Mouse (Mus musculus) small intestine, adult 2 months (tissue): Measurements from ENCODE around the gene Gm20388.

ENCODE experiments used
- CTCF ChIP-seq: fragments of 200-500 bp; IDR thresholded peaks from 2 replicates; pipeline ENCODE4 v1.5.1; 2012; ENCODE audit warnings: low read depth, mild to moderate bottlenecking, control low read depth, inconsistent platforms, low read length, moderate library complexity, mixed read lengths; ENCODE audit not compliant: insufficient replicate concordance, insufficient read length; ENCODE audit errors: extremely low read depth
- POLR2A ChIP-seq: fragments of 200-500 bp; IDR thresholded peaks from 2 replicates; pipeline ENCODE4 v1.6.1; 2012; ENCODE audit warnings: low read depth, mild to moderate bottlenecking, control low read depth, inconsistent platforms, low read length, moderate library complexity

- TF ChIP-seq CTCF, result no peak
- TF ChIP-seq POLR2A, result no peak
Measured at GRCm38 (mm10) chr8:123651390-123652098, 3740.9 kb downstream of the Gm20388 start.
